Mouse (Mus musculus) 3134 (cell line): ENCODE results near the gene Gm20481.
"Not testable (repeated sequence)": the region's sequence is repeated elsewhere in the genome, so short reads cannot be mapped to it uniquely, and the experiment has no call there.

Experiments used
- DNase-seq: peaks from one replicate; pipeline ENCODE4 v3.0.0-alpha.2; 2011; ENCODE audit warnings: low spot score; ENCODE audit not compliant: insufficient read length; ENCODE audit errors: extremely low read depth

Gene Gm20481

GRCm38 (mm10) chr17:34950514-34951455 lies 18.9 kb upstream of the Gm20481 start:
- DNase-seq = no peak

GRCm38 (mm10) chr17:34951636-34952377 lies 17.9 kb upstream of the Gm20481 start:
- DNase-seq = no peak

- peak; percentile 81 for DNase-seq
Observed at GRCm38 (mm10) chr17:34952378-34953040, 17.2 kb upstream of the Gm20481 start.

- DNase-seq = no peak
Observed at GRCm38 (mm10) chr17:34953258-34953657, 16.5 kb upstream of the Gm20481 start.

DNA sequence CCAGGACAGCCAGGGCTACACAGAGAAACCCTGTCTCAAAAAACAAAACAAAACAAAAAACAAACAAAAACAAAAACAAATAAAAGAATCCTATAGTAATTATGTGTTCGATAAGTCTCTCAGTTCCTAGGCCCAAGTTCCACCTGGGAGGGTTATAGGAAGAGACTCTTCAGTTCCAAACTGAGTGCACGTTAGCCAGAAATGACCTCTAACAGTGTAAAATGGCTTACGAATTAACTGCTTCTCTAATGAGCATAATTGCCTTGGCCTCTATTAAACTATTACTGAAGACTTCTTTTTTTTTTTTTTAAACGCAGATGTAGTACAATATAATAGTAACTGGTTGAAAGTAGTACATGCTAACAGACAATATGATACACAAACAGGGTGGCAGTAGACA lies 15.8 kb upstream of the Gm20481 start:
- no peak for DNase-seq

GRCm38 (mm10) chr17:34954831-34955230 lies 14.9 kb upstream of the Gm20481 start:
- no peak for DNase-seq

DNA sequence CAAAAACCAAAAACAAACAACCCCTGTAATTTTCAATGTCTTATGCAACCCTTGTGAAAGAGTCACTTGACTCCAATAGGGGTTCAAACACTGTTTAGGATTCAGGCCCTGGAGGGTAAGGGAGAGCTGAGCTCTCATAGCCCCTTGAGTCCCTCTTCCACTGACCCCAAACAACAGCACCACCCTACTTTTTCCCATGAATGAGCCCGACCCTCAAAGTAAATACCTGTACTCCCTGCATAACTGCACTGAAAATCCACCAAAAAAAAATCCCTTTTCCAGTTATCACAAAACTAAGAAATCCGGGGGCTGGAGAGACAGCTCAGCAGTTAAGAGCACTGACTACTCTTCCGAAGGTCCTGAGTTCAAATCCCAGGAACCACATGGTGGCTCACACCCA lies 13.8 kb upstream of the Gm20481 start:
- no peak for DNase-seq

GRCm38 (mm10) chr17:34956340-34956739 lies 13.4 kb upstream of the Gm20481 start:
- no peak for DNase-seq

- not testable (repeated sequence) for DNase-seq
Observed at GRCm38 (mm10) chr17:34957291-34957690, 12.4 kb upstream of the Gm20481 start.

DNA sequence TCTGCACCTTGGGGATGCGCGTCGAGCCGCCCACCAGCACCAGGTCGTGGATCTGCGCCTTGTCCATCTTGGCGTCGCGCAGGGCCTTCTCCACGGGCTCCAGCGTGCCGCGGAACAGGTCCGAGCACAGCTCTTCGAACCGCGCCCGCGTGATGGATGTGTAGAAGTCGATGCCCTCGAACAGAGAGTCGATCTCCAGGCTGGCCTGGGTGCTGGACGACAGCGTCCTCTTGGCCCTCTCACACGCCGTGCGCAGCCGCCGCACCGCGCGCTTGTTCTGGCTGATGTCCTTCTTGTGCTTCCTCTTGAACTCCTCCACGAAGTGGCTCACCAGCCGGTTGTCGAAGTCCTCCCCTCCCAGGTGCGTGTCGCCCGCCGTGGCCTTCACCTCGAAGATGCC lies 11.7 kb upstream of the Gm20481 start:
- DNase-seq = not testable (repeated sequence)

GRCm38 (mm10) chr17:34958734-34959129 lies 11.0 kb upstream of the Gm20481 start:
- not testable (repeated sequence) for DNase-seq

- peak; percentile 91 for DNase-seq
Observed at GRCm38 (mm10) chr17:34959130-34959778, 10.5 kb upstream of the Gm20481 start, which contains the start of gene Hspa1b. Gene Hspa1b (minus strand): TSS chr17:34959238.

GRCm38 (mm10) chr17:34959881-34960515 lies 9.7 kb upstream of the Gm20481 start:
- no peak for DNase-seq

- DNase-seq = peak; percentile 60
Observed at GRCm38 (mm10) chr17:34960702-34961493, 8.8 kb upstream of the Gm20481 start.

DNA sequence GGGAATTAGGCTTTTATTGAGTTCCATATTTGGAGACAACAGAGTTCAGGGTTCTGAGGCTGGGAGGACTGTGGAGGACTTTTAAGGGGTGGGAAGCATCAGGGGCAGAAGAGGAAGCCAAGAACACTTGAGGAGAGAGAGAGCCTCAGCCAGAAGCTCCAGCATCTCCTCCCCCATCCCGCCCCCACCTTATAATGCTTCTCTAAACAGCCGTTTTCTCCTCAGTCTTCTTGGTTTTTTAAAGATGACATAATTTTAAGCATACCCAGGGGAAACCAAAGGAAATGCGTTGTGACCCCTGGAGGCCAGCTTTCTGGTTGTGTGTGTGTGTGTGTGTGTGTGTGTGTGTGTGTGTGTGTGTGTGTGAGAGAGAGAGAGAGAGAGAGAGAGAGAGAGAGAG lies 7.6 kb upstream of the Gm20481 start:
- no peak for DNase-seq

- no peak for DNase-seq
Observed at GRCm38 (mm10) chr17:34962841-34963240, 6.9 kb upstream of the Gm20481 start.

DNA sequence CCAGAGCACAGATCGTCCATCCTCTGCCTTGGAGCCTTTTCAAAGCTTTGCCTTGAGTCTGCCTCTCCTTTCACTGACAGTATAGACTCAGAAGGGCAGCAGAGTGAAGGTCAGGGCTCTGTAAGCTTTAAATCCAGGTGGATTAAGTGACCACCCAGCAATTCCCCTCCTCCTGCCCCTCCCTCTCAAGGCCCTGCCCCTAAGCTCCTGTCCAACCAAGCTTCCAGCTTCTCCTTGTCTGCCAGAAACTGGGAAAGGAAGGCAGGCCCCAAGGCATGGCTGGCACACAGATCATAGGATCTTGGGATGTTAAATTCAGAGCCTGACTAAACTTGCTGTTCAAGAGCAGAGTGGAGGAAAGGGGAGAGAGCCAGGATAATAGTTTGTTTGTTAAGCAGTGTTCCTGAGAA lies 5.1 kb upstream of the Gm20481 start:
- no peak for DNase-seq

- no peak for DNase-seq
Observed at GRCm38 (mm10) chr17:34965627-34966026, 4.1 kb upstream of the Gm20481 start.

DNA sequence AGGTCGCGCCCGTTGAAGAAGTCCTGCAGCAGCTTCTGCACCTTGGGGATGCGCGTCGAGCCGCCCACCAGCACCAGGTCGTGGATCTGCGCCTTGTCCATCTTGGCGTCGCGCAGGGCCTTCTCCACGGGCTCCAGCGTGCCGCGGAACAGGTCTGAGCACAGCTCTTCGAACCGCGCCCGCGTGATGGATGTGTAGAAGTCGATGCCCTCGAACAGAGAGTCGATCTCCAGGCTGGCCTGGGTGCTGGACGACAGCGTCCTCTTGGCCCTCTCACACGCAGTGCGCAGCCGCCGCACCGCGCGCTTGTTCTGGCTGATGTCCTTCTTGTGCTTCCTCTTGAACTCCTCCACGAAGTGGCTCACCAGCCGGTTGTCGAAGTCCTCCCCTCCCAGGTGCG lies 1.1 kb downstream of the Gm20481 start:
- not testable (repeated sequence) for DNase-seq
